Mouse (Mus musculus): ENCODE data around the gene Armh3.
A peak's percentile ranks its signal among the peaks of the same experiment; 100 is the strongest.

DNA sequence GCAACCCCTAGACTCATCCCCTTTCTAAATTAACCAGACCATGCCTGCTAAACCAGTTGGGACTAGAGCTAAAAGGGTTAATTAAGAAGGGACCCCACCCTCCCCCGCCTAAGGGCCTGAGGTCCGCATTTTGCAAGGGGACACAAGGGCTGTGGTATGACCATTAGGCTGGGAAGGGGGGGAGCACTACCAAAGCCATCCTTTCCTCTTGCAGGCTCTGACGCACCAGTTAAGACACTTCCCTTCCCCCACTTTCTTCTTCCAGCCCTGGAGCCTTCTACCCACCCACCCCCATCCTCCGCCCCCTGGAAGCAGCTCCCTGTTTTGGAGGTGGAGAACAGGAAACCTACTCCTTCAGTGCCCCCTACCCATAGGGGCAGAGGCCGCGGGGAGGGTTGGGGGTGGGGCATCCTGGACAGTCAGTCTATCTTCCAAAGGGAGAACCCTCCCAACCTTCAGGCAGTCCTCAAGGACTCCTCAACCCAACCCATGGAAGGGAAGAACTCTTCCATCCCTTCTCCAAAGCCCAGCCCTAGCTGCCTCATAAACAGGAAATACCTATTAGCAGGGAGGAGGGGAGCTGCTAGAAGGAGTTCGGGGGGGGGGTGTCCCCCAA lies 47.5 kb upstream of the Armh3 start:
- TF ChIP-seq MAFK (IDR thresholded peaks at IDR 0.05; ENCODE audit: borderline replicate concordance, low read depth, low read length) = no peak
- no peak for TF ChIP-seq CTCF (IDR thresholded peaks at IDR 0.05 in 2 of 3, conservative IDR thresholded peaks at IDR 0.05 in 1 of 3; ENCODE audit: control insufficient read depth in 1 of 3, insufficient read depth in 1 of 3, low read depth in 2 of 3, low read length in 3 of 3, poor library complexity in 1 of 3, severe bottlenecking in 1 of 3)
- TF ChIP-seq EP300 (IDR thresholded peaks at IDR 0.05; ENCODE audit: low read depth in 1 of 2, low read length in 2 of 2) = no peak
- TF ChIP-seq ELF1 (IDR thresholded peaks at IDR 0.05; ENCODE audit: low read depth, low read length) = 0 out of 2 replicates have a peak, but pooled peaks have one; percentile 21
- no peak for TF ChIP-seq TCF12 (IDR thresholded peaks at IDR 0.05; ENCODE audit: low read depth, low read length)
- TF ChIP-seq RCOR1 (IDR thresholded peaks at IDR 0.05; ENCODE audit: low read depth, low read length) = no peak
- no peak for TF ChIP-seq HCFC1 (IDR thresholded peaks at IDR 0.05; ENCODE audit: low read depth, low read length)
- TF ChIP-seq BHLHE40 (IDR thresholded peaks at IDR 0.05; ENCODE audit: borderline replicate concordance, low read depth, low read length) = no peak
- no peak for TF ChIP-seq POLR2A (IDR thresholded peaks at IDR 0.05; ENCODE audit: control insufficient read depth in 1 of 2, insufficient read depth in 1 of 2, low read depth in 1 of 2, low read length in 2 of 2, poor library complexity in 1 of 2)
- no peak for TF ChIP-seq NRF1 (IDR thresholded peaks at IDR 0.05; ENCODE audit: insufficient read depth, low read depth, low read length, poor library complexity, severe bottlenecking)
- TF ChIP-seq TAL1 (IDR thresholded peaks at IDR 0.05; ENCODE audit: low read length) = no peak
- TF ChIP-seq ZC3H11A (IDR thresholded peaks at IDR 0.05; ENCODE audit: low read depth, low read length) = no peak

Data from MEL (cell line).